ENCODE assay signal across 22 mouse cellular contexts in the genomic region with DNA sequence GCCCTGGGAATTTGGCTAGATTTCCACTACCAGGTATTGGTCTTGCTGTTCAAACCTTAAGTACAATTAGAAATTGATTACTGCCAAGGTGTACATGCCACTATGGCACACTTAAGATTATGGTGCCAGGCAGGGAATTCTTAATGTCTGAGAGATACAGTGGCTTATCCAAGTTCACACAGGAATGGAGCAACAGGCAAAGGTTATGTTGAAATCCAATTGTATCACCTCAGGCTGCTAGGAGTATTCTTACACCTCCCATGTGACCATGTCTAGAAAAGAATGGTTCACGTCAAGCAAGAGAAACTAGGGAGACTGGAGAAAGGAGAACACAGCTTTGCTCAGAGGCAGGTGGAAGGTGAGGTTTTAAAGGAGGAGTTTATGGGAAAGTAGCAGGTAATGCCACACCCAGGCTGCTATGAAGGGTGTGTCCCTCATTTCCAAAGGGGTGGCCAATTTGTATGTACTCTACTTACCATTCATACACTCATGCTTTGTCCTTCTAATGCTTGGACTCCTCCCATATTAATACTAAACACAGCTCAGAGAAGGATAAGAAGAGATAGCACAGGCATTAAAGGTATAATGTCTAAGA.
DNase-seq lines count a peak whose midpoint lies in the region; ATAC-seq and TF ChIP-seq lines count a peak whose summit lies in the region.
"Had no signal": no experiment of that assay in that cellular context is flagged by ENCODE, and none has a peak within 500 bp of the region (broad histone marks: within the 10 kb centered on the region; RNA-seq: fewer than 3 reads in every experiment).

No protein-coding gene starts in this region.

- ATAC-seq in intestine, embryonic 15.5 days, result peak; percentile 48
- ATAC-seq in stomach, postnatal 0 days (ENCODE audit: low FRiP score, low TSS enrichment), result peak; percentile 90
- ATAC-seq in megakaryocyte progenitor cell, adult 5-6 weeks (replicated peaks; ENCODE audit: poor library complexity), result no peak
- ATAC-seq: forebrain, embryonic 15.5 days; Patski had no signal

- no peaks in the 10 kb centered on the region for H3K36me3 ChIP-seq in intestine, embryonic 15.5 days
- no peaks in the 10 kb centered on the region for H3K36me3 ChIP-seq in small intestine, adult 2 months (ENCODE audit: control insufficient read depth, insufficient read depth, low read length)
- no peaks in the 10 kb centered on the region for H3K36me3 ChIP-seq in stomach, postnatal 0 days (ENCODE audit: control insufficient read depth, insufficient read depth, low read length)
- H3K36me3 ChIP-seq: embryonic facial prominence, embryonic 10.5 days; forebrain, embryonic 10.5 days; forebrain, embryonic 15.5 days; heart, embryonic 15.5 days; hindbrain, embryonic 10.5 days; hindbrain, embryonic 15.5 days had no signal

- no peaks in the 10 kb centered on the region for H3K9me3 ChIP-seq in intestine, embryonic 15.5 days
- no peaks in the 10 kb centered on the region for H3K9me3 ChIP-seq in stomach, postnatal 0 days (ENCODE audit: control insufficient read depth, low read length)
- H3K9me3 ChIP-seq: embryonic facial prominence, embryonic 10.5 days; forebrain, embryonic 10.5 days; forebrain, embryonic 15.5 days; heart, embryonic 15.5 days; hindbrain, embryonic 10.5 days; hindbrain, embryonic 15.5 days had no signal

- H3K9ac ChIP-seq in intestine, embryonic 15.5 days, result no peak overlapping the region
- H3K9ac ChIP-seq in stomach, postnatal 0 days (ENCODE audit: low read length), result no peak overlapping the region
- H3K9ac ChIP-seq: forebrain, embryonic 15.5 days; heart, embryonic 15.5 days; hindbrain, embryonic 15.5 days had no signal

- peak; percentile 54 for TF ChIP-seq EP300 in stomach, postnatal 0 days (optimal IDR thresholded peaks at IDR 0.05)

- H3K4me2 ChIP-seq in intestine, embryonic 15.5 days (replicated peaks), result no peak overlapping the region
- no peak overlapping the region for H3K4me2 ChIP-seq in stomach, postnatal 0 days (replicated peaks; ENCODE audit: low read depth)
- H3K4me2 ChIP-seq: forebrain, embryonic 15.5 days; heart, embryonic 11.5 days; heart, embryonic 15.5 days; hindbrain, embryonic 15.5 days had no signal

- H3K27ac ChIP-seq in brown adipose tissue, adult 24 weeks (replicated peaks; ENCODE audit: low read depth, low read length), result peak overlapping the region; percentile 58; the same call in 1 of the 2 replicates
- H3K27ac ChIP-seq in intestine, embryonic 15.5 days, result peak overlapping the region; percentile 24
- peak overlapping the region; percentile 87 for H3K27ac ChIP-seq in small intestine, adult 2 months (ENCODE audit: insufficient read depth, low read depth, low read length)
- H3K27ac ChIP-seq in stomach, postnatal 0 days (replicated peaks), result peak overlapping the region; percentile 91
- H3K27ac ChIP-seq: embryonic facial prominence, embryonic 10.5 days; forebrain, embryonic 10.5 days; forebrain, embryonic 15.5 days; heart, adult 2 months; heart, embryonic 15.5 days; hindbrain, embryonic 10.5 days; hindbrain, embryonic 15.5 days had no signal

- no peak overlapping the region for H3K4me3 ChIP-seq in brown adipose tissue, adult 24 weeks (ENCODE audit: insufficient read depth, low read depth, low read length)
- H3K4me3 ChIP-seq in intestine, embryonic 15.5 days (replicated peaks), result no peak overlapping the region
- no peak overlapping the region for H3K4me3 ChIP-seq in small intestine, adult 2 months (ENCODE audit: low read depth, low read length)
- H3K4me3 ChIP-seq in stomach, postnatal 0 days (ENCODE audit: low read depth, low read length), result no peak overlapping the region
- H3K4me3 ChIP-seq: embryonic facial prominence, embryonic 10.5 days; forebrain, embryonic 10.5 days; forebrain, embryonic 15.5 days; heart, adult 2 months; heart, embryonic 15.5 days; hindbrain, embryonic 10.5 days; hindbrain, embryonic 15.5 days had no signal

- TF ChIP-seq CTCF in small intestine, adult 2 months (IDR thresholded peaks at IDR 0.05; ENCODE audit: extremely low read depth, insufficient read length, insufficient replicate concordance, low read depth, low read length), result no peak
- TF ChIP-seq CTCF in stomach, postnatal 0 days (IDR thresholded peaks at IDR 0.05; ENCODE audit: low read depth), result no peak

- peaks cover 3% of the 10 kb centered on the region; the same call in 1 of the 2 replicates for H3K4me1 ChIP-seq in brown adipose tissue, adult 24 weeks (ENCODE audit: control insufficient read depth, insufficient read depth, insufficient read length, low read length)
- H3K4me1 ChIP-seq in intestine, embryonic 15.5 days (replicated peaks), result no peaks in the 10 kb centered on the region
- peaks cover 16% of the 10 kb centered on the region for H3K4me1 ChIP-seq in small intestine, adult 2 months (ENCODE audit: control insufficient read depth, insufficient read depth, insufficient read length, low read length)
- no peaks in the 10 kb centered on the region for H3K4me1 ChIP-seq in stomach, postnatal 0 days (replicated peaks; ENCODE audit: control insufficient read depth, insufficient read depth)
- H3K4me1 ChIP-seq: embryonic facial prominence, embryonic 10.5 days; forebrain, embryonic 10.5 days; heart, embryonic 15.5 days; hindbrain, embryonic 10.5 days; hindbrain, embryonic 15.5 days had no signal

- WGBS in intestine, embryonic 15.5 days, result 55% methylated on average over 1 of the region's 1 CpGs
- WGBS in small intestine, adult 2 months, result 28% methylated on average over 1 of the region's 1 CpGs
- 52% methylated on average over 1 of the region's 1 CpGs for WGBS in stomach, postnatal 0 days

- TF ChIP-seq POLR2A in small intestine, adult 2 months (IDR thresholded peaks at IDR 0.05; ENCODE audit: low read depth, low read length), result no peak

- H3K27me3 ChIP-seq in intestine, embryonic 15.5 days (replicated peaks), result no peaks in the 10 kb centered on the region
- no peaks in the 10 kb centered on the region for H3K27me3 ChIP-seq in small intestine, adult 2 months (ENCODE audit: control insufficient read depth, insufficient read depth, low read length)
- no peaks in the 10 kb centered on the region for H3K27me3 ChIP-seq in stomach, postnatal 0 days (ENCODE audit: control insufficient read depth, insufficient read depth, low read length)
- H3K27me3 ChIP-seq: CH12.LX; forebrain, embryonic 15.5 days; heart, embryonic 15.5 days; hindbrain, embryonic 15.5 days; Patski had no signal

- intact Hi-C loops in heart, postnatal 10 days (cut with DNase I), result no loop called here

- DNase-seq in stomach, postnatal 0 days (ENCODE audit: low spot score), result peak; percentile 67
- no peak for DNase-seq in lung, postnatal 10 days
- DNase-seq in heart, postnatal 10 days, result no peak
- DNase-seq: adrenal gland, adult 2 months; adrenal gland, postnatal 25 days; cerebellum, adult 2 months; cerebellum, postnatal 10 days; gastrocnemius, postnatal 36 days; heart, adult 2 months had no signal

Comparison
In these comparisons a context has a peak if more than half of its experiments do, and no peak if none do; other contexts are left out.
1. H3K27ac ChIP-seq: peak in every context shown above with its lines; median percentile 91 in stomach, postnatal 0 days; 87 in small intestine, adult 2 months; 58 in brown adipose tissue, adult 24 weeks; 24 in intestine, embryonic 15.5 days.